Mouse (Mus musculus): ENCODE measurements around the gene Rbfox2. TPM values are rescaled to one million over a fixed set of nuclear protein-coding genes. Genes with fewer than 3 reads are reported as not detected.
A peak's percentile ranks its signal among the peaks of the same experiment; 100 is the strongest.

Rbfox2 gene
- polyA plus RNA-seq, 1 experiment from 2014 or later = 97.4 TPM

DNA sequence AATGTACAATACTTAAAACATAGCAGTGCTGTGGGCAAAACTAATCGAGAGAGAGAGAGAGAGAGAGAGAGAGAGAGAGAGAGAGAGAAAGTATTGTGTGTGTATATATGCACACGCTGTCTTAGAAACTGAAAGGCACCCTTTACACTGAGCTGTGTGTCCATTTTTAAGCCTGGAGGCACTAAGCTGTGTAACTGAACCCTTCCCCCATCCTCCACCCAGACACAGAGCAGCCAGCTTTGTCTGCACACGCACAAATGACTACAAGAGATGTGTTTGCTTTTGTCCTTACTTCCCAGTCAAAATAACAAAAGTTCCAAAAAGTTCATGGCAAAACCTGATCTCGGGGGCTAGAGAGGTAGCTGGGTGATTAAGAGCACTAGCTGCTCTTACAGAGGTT lies 80.9 kb downstream of the Rbfox2 start:
- H3K4me1 ChIP-seq (ENCODE audit: control insufficient read depth, insufficient read depth, low read length) = peaks cover 4% of the 10 kb centered on the region; the same call in 1 of the 2 replicates
- H3K27ac ChIP-seq (replicated peaks; ENCODE audit: low read depth, low read length) = no peak overlapping the region; the same call in 1 of the 2 replicates
- ATAC-seq (ENCODE audit: low read depth) (peak; percentile 65; the same call in 1 of the 2 replicates), DNase-seq (ENCODE audit: low spot score) (peak; percentile 57)
- H3K27me3 ChIP-seq (replicated peaks; ENCODE audit: control insufficient read depth, insufficient read depth, low read length) = no peaks in the 10 kb centered on the region
- no peak overlapping the region for H3K9ac ChIP-seq (ENCODE audit: low read depth, low read length)
- H3K4me3 ChIP-seq (ENCODE audit: low read depth, low read length) = no peak overlapping the region
- no peak overlapping the region for H3K4me2 ChIP-seq (ENCODE audit: low read depth, low read length)
- no peaks in the 10 kb centered on the region for H3K36me3 ChIP-seq (ENCODE audit: control insufficient read depth, insufficient read depth, low read length)
- WGBS = 35% methylated on average over 4 of the region's 4 CpGs
- no peaks in the 10 kb centered on the region for H3K9me3 ChIP-seq (ENCODE audit: control insufficient read depth, low read length)

GRCm38 (mm10) chr15:77225274-77225673 lies 81.5 kb downstream of the Rbfox2 start:
- peak; percentile 55; the same call in 1 of the 2 replicates for ATAC-seq (ENCODE audit: low read depth)
- Histone ChIP-seq H3K36me3 (ENCODE audit: control insufficient read depth, insufficient read depth, low read length) (no peaks in the 10 kb centered on the region), H3K4me3 (ENCODE audit: low read depth, low read length) (no peak overlapping the region), H3K9ac (ENCODE audit: low read depth, low read length) (no peak overlapping the region), H3K4me2 (ENCODE audit: low read depth, low read length) (no peak overlapping the region), H3K4me1 (ENCODE audit: control insufficient read depth, insufficient read depth, low read length) (peaks cover 4% of the 10 kb centered on the region; the same call in 1 of the 2 replicates), H3K27ac (replicated peaks; ENCODE audit: low read depth, low read length) (no peak overlapping the region; the same call in 1 of the 2 replicates), H3K9me3 (ENCODE audit: control insufficient read depth, low read length) (no peaks in the 10 kb centered on the region), H3K27me3 (replicated peaks; ENCODE audit: control insufficient read depth, insufficient read depth, low read length) (no peaks in the 10 kb centered on the region)
- peak; percentile 79 for DNase-seq (ENCODE audit: low spot score)

- Histone ChIP-seq H3K27ac (replicated peaks; ENCODE audit: low read depth, low read length) (no peak overlapping the region), H3K9ac (ENCODE audit: low read depth, low read length) (no peak overlapping the region), H3K4me2 (ENCODE audit: low read depth, low read length) (no peak overlapping the region), H3K4me1 (ENCODE audit: control insufficient read depth, insufficient read depth, low read length) (peaks cover 22% of the 10 kb centered on the region), H3K27me3 (replicated peaks; ENCODE audit: control insufficient read depth, insufficient read depth, low read length) (no peaks in the 10 kb centered on the region), H3K36me3 (ENCODE audit: control insufficient read depth, insufficient read depth, low read length) (no peaks in the 10 kb centered on the region), H3K9me3 (ENCODE audit: control insufficient read depth, low read length) (no peaks in the 10 kb centered on the region), H3K4me3 (ENCODE audit: low read depth, low read length) (no peak overlapping the region)
- no peak for ATAC-seq (ENCODE audit: low read depth)
- 65% methylated on average over 4 of the region's 4 CpGs for WGBS
- no peak for DNase-seq (ENCODE audit: low spot score)
These were observed 86.0 kb downstream of the Rbfox2 start for GRCm38 (mm10) chr15:77220833-77221232.

DNA sequence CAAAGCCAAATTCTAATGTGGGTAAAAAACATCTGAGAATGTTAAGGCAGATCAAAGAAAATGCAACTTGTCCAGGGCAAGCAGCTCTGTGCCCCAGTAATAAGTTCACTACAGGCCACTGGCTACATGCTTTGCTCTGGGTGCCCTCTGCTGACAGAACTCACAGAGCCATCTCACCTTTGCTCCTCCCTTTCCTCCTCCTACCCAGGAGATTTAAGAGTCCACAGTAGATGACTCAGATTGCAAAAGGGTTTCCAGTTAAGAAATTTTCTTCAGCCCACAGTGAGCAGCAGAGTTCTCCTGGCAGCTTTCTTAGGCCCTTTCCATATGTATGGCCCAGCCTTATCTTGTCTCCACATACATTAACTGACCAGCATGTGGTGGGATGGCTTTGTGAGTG lies 86.7 kb downstream of the Rbfox2 start:
- ATAC-seq (ENCODE audit: low read depth) = 0 out of 2 replicates have a peak, but pooled peaks have one; percentile 28
- Histone ChIP-seq H3K9ac (ENCODE audit: low read depth, low read length) (no peak overlapping the region), H3K36me3 (ENCODE audit: control insufficient read depth, insufficient read depth, low read length) (no peaks in the 10 kb centered on the region), H3K4me1 (ENCODE audit: control insufficient read depth, insufficient read depth, low read length) (peaks cover 26% of the 10 kb centered on the region), H3K4me2 (ENCODE audit: low read depth, low read length) (no peak overlapping the region), H3K4me3 (ENCODE audit: low read depth, low read length) (no peak overlapping the region), H3K9me3 (ENCODE audit: control insufficient read depth, low read length) (no peaks in the 10 kb centered on the region), H3K27me3 (replicated peaks; ENCODE audit: control insufficient read depth, insufficient read depth, low read length) (no peaks in the 10 kb centered on the region), H3K27ac (replicated peaks; ENCODE audit: low read depth, low read length) (peak overlapping the region; percentile 48; the same call in 1 of the 2 replicates)
- DNase-seq (ENCODE audit: low spot score) = peak; percentile 60

DNA sequence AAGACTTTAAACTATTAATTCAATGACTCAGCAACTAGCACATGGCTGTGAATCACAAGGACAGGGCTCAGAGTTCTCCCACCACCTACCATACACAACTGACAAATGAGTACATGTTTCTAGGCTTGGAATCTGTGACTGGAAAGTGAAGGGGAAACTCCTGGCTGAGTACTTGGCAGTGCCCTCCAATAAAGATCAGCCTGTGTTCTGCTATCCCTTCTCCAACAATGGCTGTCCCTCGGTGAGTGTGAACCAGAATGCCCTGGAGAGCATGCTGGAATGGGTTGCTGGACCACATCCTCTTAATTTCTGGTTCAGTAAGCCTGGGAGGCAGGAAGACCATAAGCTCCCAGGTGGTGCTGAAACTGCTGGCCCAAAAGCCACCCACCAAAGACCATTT lies 87.2 kb downstream of the Rbfox2 start:
- no peak overlapping the region; the same call in 1 of the 2 replicates for H3K27ac ChIP-seq (replicated peaks; ENCODE audit: low read depth, low read length)
- H3K4me3 ChIP-seq (ENCODE audit: low read depth, low read length) = no peak overlapping the region
- 31% methylated on average over 1 of the region's 1 CpGs for WGBS
- no peak for DNase-seq (ENCODE audit: low spot score)
- H3K4me2 ChIP-seq (ENCODE audit: low read depth, low read length) = no peak overlapping the region
- H3K4me1 ChIP-seq (ENCODE audit: control insufficient read depth, insufficient read depth, low read length) = peaks cover 31% of the 10 kb centered on the region
- no peaks in the 10 kb centered on the region for H3K36me3 ChIP-seq (ENCODE audit: control insufficient read depth, insufficient read depth, low read length)
- ATAC-seq (ENCODE audit: low read depth) = no peak
- no peaks in the 10 kb centered on the region for H3K27me3 ChIP-seq (replicated peaks; ENCODE audit: control insufficient read depth, insufficient read depth, low read length)
- H3K9me3 ChIP-seq (ENCODE audit: control insufficient read depth, low read length) = no peaks in the 10 kb centered on the region
- H3K9ac ChIP-seq (ENCODE audit: low read depth, low read length) = no peak overlapping the region

- H3K36me3 ChIP-seq (ENCODE audit: control insufficient read depth, insufficient read depth, low read length) = no peaks in the 10 kb centered on the region
- no peak overlapping the region for H3K4me3 ChIP-seq (ENCODE audit: low read depth, low read length)
- ATAC-seq (ENCODE audit: low read depth) (no peak), DNase-seq (ENCODE audit: low spot score) (no peak)
- H3K4me2 ChIP-seq (ENCODE audit: low read depth, low read length) = no peak overlapping the region
- H3K4me1 ChIP-seq (ENCODE audit: control insufficient read depth, insufficient read depth, low read length) = peaks cover 47% of the 10 kb centered on the region
- peak overlapping the region; percentile 4; the same call in 1 of the 2 replicates for H3K27ac ChIP-seq (replicated peaks; ENCODE audit: low read depth, low read length)
- no peaks in the 10 kb centered on the region for H3K9me3 ChIP-seq (ENCODE audit: control insufficient read depth, low read length)
- no peaks in the 10 kb centered on the region for H3K27me3 ChIP-seq (replicated peaks; ENCODE audit: control insufficient read depth, insufficient read depth, low read length)
- H3K9ac ChIP-seq (ENCODE audit: low read depth, low read length) = no peak overlapping the region
- WGBS = 89% methylated on average over 3 of the region's 3 CpGs
These were observed 88.8 kb downstream of the Rbfox2 start for GRCm38 (mm10) chr15:77218007-77218406.

DNA sequence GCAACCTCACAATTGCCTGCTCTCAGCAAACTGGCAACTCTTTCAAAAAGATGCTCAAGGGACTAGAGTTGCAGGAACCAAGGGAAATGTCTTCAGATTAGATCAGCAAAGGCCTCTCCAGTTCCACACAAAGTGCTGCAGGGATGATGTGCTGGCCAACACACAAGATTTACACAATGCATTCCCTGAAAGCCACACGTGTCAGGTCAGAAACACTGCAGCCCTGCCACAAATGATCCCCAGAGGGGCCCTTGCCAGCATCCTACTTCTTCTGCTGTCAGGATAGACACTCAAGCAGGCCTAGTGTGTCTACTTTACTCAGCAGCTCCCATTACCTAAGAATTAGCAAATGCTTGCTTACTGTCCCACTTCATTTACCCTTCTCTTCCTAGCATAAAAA lies 89.3 kb downstream of the Rbfox2 start:
- H3K9ac ChIP-seq (ENCODE audit: low read depth, low read length) = no peak overlapping the region
- H3K27me3 ChIP-seq (replicated peaks; ENCODE audit: control insufficient read depth, insufficient read depth, low read length) = no peaks in the 10 kb centered on the region
- peak overlapping the region; percentile 4; the same call in 1 of the 2 replicates for H3K27ac ChIP-seq (replicated peaks; ENCODE audit: low read depth, low read length)
- no peak overlapping the region for H3K4me3 ChIP-seq (ENCODE audit: low read depth, low read length)
- no peaks in the 10 kb centered on the region for H3K9me3 ChIP-seq (ENCODE audit: control insufficient read depth, low read length)
- ATAC-seq (ENCODE audit: low read depth) (no peak), DNase-seq (ENCODE audit: low spot score) (no peak)
- no peaks in the 10 kb centered on the region for H3K36me3 ChIP-seq (ENCODE audit: control insufficient read depth, insufficient read depth, low read length)
- H3K4me1 ChIP-seq (ENCODE audit: control insufficient read depth, insufficient read depth, low read length) = peaks cover 51% of the 10 kb centered on the region
- no peak overlapping the region for H3K4me2 ChIP-seq (ENCODE audit: low read depth, low read length)
- 36% methylated on average over 1 of the region's 1 CpGs for WGBS

DNA sequence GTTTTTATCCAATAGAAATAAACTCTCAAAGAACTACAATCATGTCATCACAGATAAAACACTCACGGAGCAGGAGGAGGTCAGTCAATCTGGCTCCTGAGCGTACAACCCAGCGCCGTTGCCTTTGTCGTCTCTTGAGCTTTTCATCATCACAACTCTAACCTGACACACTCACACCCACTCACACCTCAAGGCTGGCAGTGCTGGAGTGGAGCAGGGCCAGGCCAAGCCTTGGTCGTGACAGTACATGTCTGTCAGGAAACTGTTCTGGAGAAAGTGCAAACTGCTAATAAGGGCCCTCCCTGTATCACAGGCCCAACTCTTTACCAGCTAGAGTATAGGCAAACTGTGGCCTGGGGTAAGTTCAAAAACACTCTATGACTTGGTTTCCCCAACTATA lies 90.1 kb downstream of the Rbfox2 start:
- DNase-seq (ENCODE audit: low spot score) = no peak
- no peak overlapping the region for H3K4me3 ChIP-seq (ENCODE audit: low read depth, low read length)
- H3K27me3 ChIP-seq (replicated peaks; ENCODE audit: control insufficient read depth, insufficient read depth, low read length) = no peaks in the 10 kb centered on the region
- H3K4me2 ChIP-seq (ENCODE audit: low read depth, low read length) = no peak overlapping the region
- ATAC-seq (ENCODE audit: low read depth) = no peak
- H3K9me3 ChIP-seq (ENCODE audit: control insufficient read depth, low read length) = no peaks in the 10 kb centered on the region
- 0 out of 2 replicates have a peak overlapping the region, but pooled peaks have one; percentile 13 for H3K27ac ChIP-seq (replicated peaks; ENCODE audit: low read depth, low read length)
- no peaks in the 10 kb centered on the region for H3K36me3 ChIP-seq (ENCODE audit: control insufficient read depth, insufficient read depth, low read length)
- H3K9ac ChIP-seq (ENCODE audit: low read depth, low read length) = no peak overlapping the region
- peaks cover 54% of the 10 kb centered on the region for H3K4me1 ChIP-seq (ENCODE audit: control insufficient read depth, insufficient read depth, low read length)
- 68% methylated on average over 6 of the region's 6 CpGs for WGBS

- ATAC-seq (ENCODE audit: low read depth) (peak; percentile 69), DNase-seq (ENCODE audit: low spot score) (peak; percentile 78)
These were observed 91.5 kb downstream of the Rbfox2 start for GRCm38 (mm10) chr15:77215178-77215800.

More at GRCm38 (mm10) chr15:77215178-77215800, 91.5 kb downstream of the Rbfox2 start:
- Histone ChIP-seq H3K4me2 (ENCODE audit: low read depth, low read length) (peak overlapping the region; percentile 33), H3K4me3 (ENCODE audit: low read depth, low read length) (no peak overlapping the region), H3K4me1 (ENCODE audit: control insufficient read depth, insufficient read depth, low read length) (peaks cover 54% of the 10 kb centered on the region), H3K9ac (ENCODE audit: low read depth, low read length) (0 out of 2 replicates have a peak overlapping the region, but pooled peaks have one; percentile 32), H3K27me3 (replicated peaks; ENCODE audit: control insufficient read depth, insufficient read depth, low read length) (no peaks in the 10 kb centered on the region), H3K9me3 (ENCODE audit: control insufficient read depth, low read length) (no peaks in the 10 kb centered on the region), H3K36me3 (ENCODE audit: control insufficient read depth, insufficient read depth, low read length) (no peaks in the 10 kb centered on the region), H3K27ac (replicated peaks; ENCODE audit: low read depth, low read length) (peak overlapping the region; percentile 89)
- WGBS = 4% methylated on average over 5 of the region's 5 CpGs

Measured in embryonic facial prominence, embryonic 14.5 days (tissue).